Mouse (Mus musculus): Measurements from ENCODE around the gene Mpzl3.

- TF ChIP-seq CTCF (IDR thresholded peaks at IDR 0.05; ENCODE audit: control insufficient read depth, insufficient read depth, low read length): no peak
- TF ChIP-seq POLR2A (IDR thresholded peaks at IDR 0.05; ENCODE audit: borderline replicate concordance, control insufficient read depth, low read depth, low read length): no peak
Observed at GRCm38 (mm10) chr9:45060151-45060550, 5.2 kb downstream of the Mpzl3 start.

Measured in bone marrow, adult 2 months (tissue).